Mouse (Mus musculus) myocyte (in vitro differentiated cells): ENCODE measurements around the gene Eif3l. TPM values are rescaled to one million over a fixed set of nuclear protein-coding genes. Genes with fewer than 3 reads are reported as not detected.

Source experiments
- H3K27me3 ChIP-seq: one replicate; pipeline ENCODE4 v1.6.1; 2011; ENCODE audit not compliant: control insufficient read depth, insufficient read depth, insufficient read length
- H3K36me3 ChIP-seq: one replicate; pipeline ENCODE4 v1.6.1; 2011; ENCODE audit not compliant: control insufficient read depth, insufficient read depth
- H3K4me2 ChIP-seq: one replicate; pipeline ENCODE4 v1.6.1; 2011; ENCODE audit warnings: low read depth, control low read depth
- H3K4me3 ChIP-seq: one replicate; pipeline ENCODE4 v1.5.1; 2011; ENCODE audit warnings: mild to moderate bottlenecking, control low read depth, moderate library complexity
- H3K79me2 ChIP-seq: one replicate; pipeline ENCODE4 v1.6.1; 2011; ENCODE audit not compliant: control insufficient read depth, insufficient read depth
- H3ac ChIP-seq: one replicate; pipeline ENCODE4 v1.6.1; 2011; ENCODE audit not compliant: control insufficient read depth, insufficient read length
- CEBPB ChIP-seq: IDR thresholded peaks from 2 replicates; pipeline ENCODE4 v1.6.1; 2011; ENCODE audit warnings: mild to moderate bottlenecking, moderate library complexity; ENCODE audit not compliant: poor library complexity, insufficient read depth, severe bottlenecking
- E2F4 ChIP-seq: IDR thresholded peaks from one replicate; pipeline ENCODE4 v1.6.1; 2011; ENCODE audit warnings: mild to moderate bottlenecking, control low read depth, moderate library complexity; ENCODE audit not compliant: insufficient read depth
- MAX ChIP-seq: IDR thresholded peaks from one replicate; pipeline ENCODE4 v1.6.1; 2011; ENCODE audit warnings: low read depth, mild to moderate bottlenecking, control low read depth
- MYOD1 ChIP-seq, 3 experiments: IDR thresholded peaks; one replicate each; pipeline ENCODE4 v1.6.1; 2011; ENCODE audit warnings: control low read depth in 2 of 3, low read depth in 2 of 3, mild to moderate bottlenecking in 2 of 3, moderate library complexity in 1 of 3; ENCODE audit not compliant: insufficient read length in 2 of 3, control insufficient read depth in 1 of 3
- MYOG ChIP-seq, 3 experiments: IDR thresholded peaks; one replicate each; pipeline ENCODE4 v1.6.1; 2011; ENCODE audit warnings: control low read depth in 2 of 3, low read depth in 2 of 3, mild to moderate bottlenecking in 2 of 3; ENCODE audit not compliant: insufficient read length in 2 of 3, control insufficient read depth in 1 of 3, insufficient read depth in 1 of 3
- POLR2A ChIP-seq: IDR thresholded peaks from one replicate; pipeline ENCODE4 v1.6.1; 2011; ENCODE audit warnings: low read depth, mild to moderate bottlenecking, control low read depth, moderate library complexity; ENCODE audit not compliant: insufficient read length
- POLR2AphosphoS2 ChIP-seq: IDR thresholded peaks from one replicate; pipeline ENCODE4 v1.6.1; 2011; ENCODE audit warnings: low read depth, control low read depth; ENCODE audit not compliant: insufficient read length
- REST ChIP-seq: IDR thresholded peaks from one replicate; pipeline ENCODE4 v1.6.1; 2011; ENCODE audit warnings: mild to moderate bottlenecking, control low read depth, moderate library complexity; ENCODE audit not compliant: insufficient read depth, insufficient read length
- SRF ChIP-seq: IDR thresholded peaks from one replicate; pipeline ENCODE4 v1.6.1; 2011; ENCODE audit warnings: low read depth; ENCODE audit not compliant: control insufficient read depth, insufficient read length
- TCF12 ChIP-seq: IDR thresholded peaks from one replicate; pipeline ENCODE4 v1.6.1; 2011; ENCODE audit warnings: mild to moderate bottlenecking, control low read depth; ENCODE audit not compliant: poor library complexity, insufficient read depth, severe bottlenecking
- TCF3 ChIP-seq: IDR thresholded peaks from one replicate; pipeline ENCODE4 v1.6.1; 2011; ENCODE audit warnings: low read depth, control low read depth; ENCODE audit not compliant: insufficient read length
- USF1 ChIP-seq: IDR thresholded peaks from one replicate; pipeline ENCODE4 v1.6.1; 2011; ENCODE audit warnings: low read depth, mild to moderate bottlenecking, control low read depth, moderate library complexity
- polyA plus RNA-seq: library from polyadenylated mRNA; unstranded; fragments of >200 nt; fragmentation: generic; extraction: Trizol; gene quantifications from one replicate; pipeline ENCODE4 v1.2.1, GENCODE M21; 2012; ENCODE audit warnings: missing spikeins

The Eif3l gene
- polyA plus RNA-seq, 1 experiment = 315 TPM

DNA sequence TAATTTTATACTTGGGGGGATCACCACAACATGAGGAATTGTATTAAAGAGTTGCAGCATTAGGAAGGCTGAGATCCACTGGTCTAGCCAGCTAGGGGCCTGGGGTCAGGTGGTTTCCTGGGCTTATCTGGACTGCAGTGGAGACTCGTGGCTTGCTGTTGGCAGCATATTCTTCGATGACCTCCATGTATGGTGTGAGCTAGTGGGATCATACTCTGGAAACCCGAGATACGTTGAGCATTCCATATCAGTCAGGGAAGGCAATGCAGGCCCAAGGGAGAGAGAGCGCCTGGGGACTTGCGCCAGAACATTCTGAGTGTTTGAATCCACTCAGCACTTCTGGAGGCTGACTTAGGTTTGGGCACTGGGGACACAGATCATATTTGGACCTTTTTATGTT is 48.8 kb downstream of the Eif3l start:
- Histone ChIP-seq H3K36me3 (peaks cover 31% of the 10 kb centered on the region), H3K4me3 (no peak overlapping the region), H3K27me3 (no peaks in the 10 kb centered on the region), H3K4me2 (no peak overlapping the region), H3ac (no peak overlapping the region), H3K79me2 (no peaks in the 10 kb centered on the region)
- TF ChIP-seq POLR2AphosphoS2 (no peak), TCF12 (no peak), MYOG (IDR thresholded peaks at IDR 0.05; ENCODE audit: control insufficient read depth in 1 of 3, insufficient read depth in 1 of 3, insufficient read length in 2 of 3, low read depth in 2 of 3) (no peak), TCF3 (no peak), SRF (no peak), MYOD1 (IDR thresholded peaks at IDR 0.05; ENCODE audit: control insufficient read depth in 1 of 3, insufficient read length in 2 of 3, low read depth in 2 of 3) (no peak), CEBPB (no peak), MAX (no peak), USF1 (no peak), REST (no peak), POLR2A (no peak)

DNA sequence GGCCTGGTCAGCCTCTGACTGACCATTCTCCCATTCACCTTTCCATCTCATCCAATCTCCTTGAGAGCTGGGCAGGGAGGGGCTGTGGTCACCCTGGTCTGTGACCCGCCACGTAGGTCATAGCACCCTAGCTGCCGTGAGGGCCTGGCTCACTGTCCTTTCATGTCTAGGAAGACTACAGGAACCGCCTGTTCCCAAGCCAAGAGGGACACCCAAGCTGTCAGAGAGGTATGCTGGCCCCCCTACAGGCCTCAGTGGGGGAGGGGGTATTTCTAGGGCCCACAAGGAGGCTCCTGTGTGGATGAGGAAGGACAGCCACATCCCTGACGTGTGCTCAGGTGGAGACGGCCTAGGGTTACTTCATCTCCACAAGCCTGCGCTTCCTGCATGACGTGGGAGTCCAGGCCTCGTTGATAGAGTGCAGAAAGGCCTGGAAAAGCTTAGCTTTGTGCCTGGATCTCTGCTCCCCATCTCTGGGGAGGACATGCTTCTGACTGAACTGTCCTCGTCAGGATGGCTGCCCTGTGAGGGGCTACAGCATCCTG is 49.4 kb downstream of the Eif3l start:
- Histone ChIP-seq H3K79me2 (no peaks in the 10 kb centered on the region), H3K4me2 (no peak overlapping the region), H3K4me3 (no peak overlapping the region), H3K36me3 (peaks cover 26% of the 10 kb centered on the region), H3ac (no peak overlapping the region), H3K27me3 (no peaks in the 10 kb centered on the region)
- TF ChIP-seq MYOD1 (IDR thresholded peaks at IDR 0.05; ENCODE audit: control insufficient read depth in 1 of 3, insufficient read length in 2 of 3, low read depth in 2 of 3) = no peak
- no peak for TF ChIP-seq SRF
- no peak for TF ChIP-seq TCF3
- TF ChIP-seq CEBPB = no peak

DNA sequence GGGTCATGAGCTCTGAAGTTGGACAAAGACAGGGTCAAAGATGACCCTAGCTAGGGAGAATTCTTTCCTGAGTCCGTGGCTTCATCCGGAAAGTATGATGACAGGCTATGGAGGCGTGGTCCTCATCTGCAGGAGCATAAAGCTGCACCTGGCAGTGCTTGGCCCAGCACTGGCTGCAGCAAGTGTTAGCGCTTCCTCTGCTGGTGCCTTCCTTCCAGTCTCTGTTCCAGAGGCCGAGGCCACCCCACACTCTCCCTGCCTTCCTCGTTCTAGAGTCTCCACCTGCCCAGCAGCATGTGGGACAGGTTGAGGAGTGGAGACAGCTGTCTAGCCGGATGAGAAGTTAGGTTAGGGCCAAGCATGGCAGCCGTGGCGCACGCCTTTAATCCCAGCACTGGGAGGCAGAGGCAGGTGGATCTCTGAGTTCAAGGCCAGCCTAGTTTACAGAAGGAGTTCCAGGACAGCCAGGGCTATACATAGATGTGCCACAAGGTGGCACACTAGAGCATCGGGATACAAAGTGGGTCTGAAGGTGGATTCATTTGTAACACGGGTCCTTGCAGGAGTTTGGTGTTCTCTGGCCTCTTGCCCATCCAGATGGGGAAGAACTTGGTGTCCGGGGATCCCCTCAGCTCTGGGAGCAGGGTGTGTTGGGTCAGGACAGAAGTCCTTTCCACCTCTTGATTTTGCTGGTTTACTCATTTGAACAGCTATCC is 51.4 kb downstream of the Eif3l start:
- TF ChIP-seq MYOD1 (IDR thresholded peaks at IDR 0.05; ENCODE audit: control insufficient read depth in 1 of 3, insufficient read length in 2 of 3, low read depth in 2 of 3) (peak in 2 of 3 experiments; percentile 11 to 66), CEBPB (no peak), REST (no peak), MAX (no peak), MYOG (IDR thresholded peaks at IDR 0.05; ENCODE audit: control insufficient read depth in 1 of 3, insufficient read depth in 1 of 3, insufficient read length in 2 of 3, low read depth in 2 of 3) (peak in 1 of 3 experiments; percentile 51), POLR2AphosphoS2 (no peak)
- H3K4me2 ChIP-seq = no peak overlapping the region
- no peaks in the 10 kb centered on the region for H3K79me2 ChIP-seq
- H3K4me3 ChIP-seq = no peak overlapping the region
- H3ac ChIP-seq = no peak overlapping the region
- H3K36me3 ChIP-seq = peaks cover 43% of the 10 kb centered on the region
- no peaks in the 10 kb centered on the region for H3K27me3 ChIP-seq

DNA sequence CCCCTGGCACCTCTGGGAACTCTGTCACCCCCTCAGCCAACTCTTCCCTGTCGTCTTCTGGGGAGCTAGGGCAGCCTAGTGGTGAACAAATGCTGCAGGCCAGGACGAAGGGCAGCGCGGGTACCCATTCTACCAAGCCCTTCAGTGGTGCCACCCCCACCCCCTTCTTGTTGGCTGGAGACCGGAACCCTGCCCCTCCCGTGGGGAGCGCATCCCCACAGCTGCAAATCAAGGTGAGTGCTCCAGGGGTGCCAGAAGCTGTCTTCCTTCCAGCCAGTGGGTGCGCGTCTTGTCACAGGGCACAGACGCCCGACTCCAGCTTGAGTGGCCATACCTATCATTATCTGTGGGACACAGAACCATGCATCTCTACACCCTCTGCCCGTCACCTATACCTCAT is 52.1 kb downstream of the Eif3l start:
- no peak overlapping the region for H3ac ChIP-seq
- no peaks in the 10 kb centered on the region for H3K79me2 ChIP-seq
- no peak overlapping the region for H3K4me2 ChIP-seq
- no peaks in the 10 kb centered on the region for H3K27me3 ChIP-seq
- no peak overlapping the region for H3K4me3 ChIP-seq
- no peak for TF ChIP-seq MYOG (IDR thresholded peaks at IDR 0.05; ENCODE audit: control insufficient read depth in 1 of 3, insufficient read depth in 1 of 3, insufficient read length in 2 of 3, low read depth in 2 of 3)
- no peak for TF ChIP-seq TCF12
- TF ChIP-seq E2F4 = no peak
- no peak for TF ChIP-seq CEBPB
- peaks cover 43% of the 10 kb centered on the region for H3K36me3 ChIP-seq

DNA sequence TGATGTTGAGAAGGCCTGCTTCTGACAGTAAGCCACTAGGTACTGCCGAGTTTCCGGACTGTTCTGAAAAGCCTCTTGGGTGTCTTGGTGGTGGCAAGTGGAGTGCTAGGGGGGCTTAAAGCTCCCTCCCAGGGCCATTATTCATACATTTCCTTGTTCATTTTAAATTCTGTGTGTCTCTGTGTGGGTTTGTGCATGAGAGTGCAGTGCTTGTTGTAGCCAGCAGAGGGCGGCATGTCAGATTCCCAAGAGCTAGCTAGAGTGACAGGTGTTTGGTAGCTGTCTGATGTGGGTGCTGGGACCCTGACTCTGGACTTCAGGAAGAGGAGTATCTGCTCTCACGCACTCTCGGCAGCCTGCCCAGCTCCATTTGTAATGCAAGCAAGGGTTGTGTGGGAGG is 53.2 kb downstream of the Eif3l start:
- TF ChIP-seq TCF12 = no peak
- TF ChIP-seq MYOD1 (IDR thresholded peaks at IDR 0.05; ENCODE audit: control insufficient read depth in 1 of 3, insufficient read length in 2 of 3, low read depth in 2 of 3) = peak in 1 of 3 experiments; percentile 22
- H3K79me2 ChIP-seq = no peaks in the 10 kb centered on the region
- peaks cover 45% of the 10 kb centered on the region for H3K36me3 ChIP-seq
- H3K4me3 ChIP-seq = no peak overlapping the region
- H3ac ChIP-seq = no peak overlapping the region
- H3K27me3 ChIP-seq = no peaks in the 10 kb centered on the region
- H3K4me2 ChIP-seq = no peak overlapping the region
